Mouse (Mus musculus) kidney, postnatal 0 days (tissue): Measurements from ENCODE around the gene Rac1. TPM values are rescaled to one million over a fixed set of nuclear protein-coding genes. Genes with fewer than 3 reads are reported as not detected.
A peak's percentile ranks its signal among the peaks of the same experiment; 100 is the strongest.

ENCODE experiments used
- ATAC-seq: fragments of 200-750 bp; cut with Nextera tagmentation; replicated peaks from 2 replicates; pipeline ENCODE4 v1.8.0; 2017; ENCODE audit warnings: low read depth, moderate number of reproducible peaks, moderate TSS enrichment, moderate library complexity; ENCODE audit not compliant: low FRiP score
- DNase-seq: peaks from one replicate; pipeline ENCODE4 v3.0.0-alpha.2; 2016; ENCODE audit warnings: low spot score
- H3K27ac ChIP-seq: fragments of 300-500 bp; sonication (generic); 2 replicates; pipeline ENCODE4 v1.5.1; 2014; ENCODE audit warnings: mild to moderate bottlenecking
- H3K27me3 ChIP-seq: fragments of 300-500 bp; sonication (generic); 2 replicates; pipeline ENCODE4 v1.6.1; 2014; ENCODE audit warnings: low read length, mixed read lengths; ENCODE audit not compliant: insufficient read depth
- H3K36me3 ChIP-seq: fragments of 300-500 bp; sonication (generic); 2 replicates; pipeline ENCODE4 v1.6.1; 2014; ENCODE audit warnings: low read length, mixed read lengths; ENCODE audit not compliant: insufficient read depth
- H3K4me1 ChIP-seq: fragments of 300-500 bp; sonication (generic); replicated peaks from 2 replicates; pipeline ENCODE4 v1.6.1; 2014; ENCODE audit warnings: antibody characterized with exemption, low read length, mixed read lengths; ENCODE audit not compliant: insufficient read depth
- H3K4me2 ChIP-seq: fragments of 300-500 bp; sonication (generic); 2 replicates; pipeline ENCODE4 v1.6.1; 2014; ENCODE audit warnings: mild to moderate bottlenecking, low read length, moderate library complexity, mixed read lengths
- H3K4me3 ChIP-seq: fragments of 300-500 bp; sonication (generic); replicated peaks from 2 replicates; pipeline ENCODE4 v1.5.1; 2014; ENCODE audit warnings: low read depth, low read length
- H3K9ac ChIP-seq: fragments of 300-500 bp; sonication (generic); 2 replicates; pipeline ENCODE4 v1.6.1; 2014; ENCODE audit warnings: low read depth, low read length
- H3K9me3 ChIP-seq: fragments of 300-500 bp; sonication (generic); replicated peaks from 2 replicates; pipeline ENCODE4 v1.6.1; 2016; ENCODE audit warnings: low read length, inconsistent platforms, mixed read lengths
- CTCF ChIP-seq: IDR thresholded peaks from 2 replicates; pipeline ENCODE4 v1.5.1; 2016; ENCODE audit warnings: antibody characterized with exemption, low read depth, mild to moderate bottlenecking, moderate library complexity
- WGBS: fragments of 180-500 bp; shearing (Covaris S2); extraction: QIAGEN DNeasy Blood & Tissue Kit; methylation state at CpG from one replicate; pipeline ENCODE4 v1.1.7; 2014; 5-methylcytosine and 5-hydroxymethylcytosine counted together
- polyA plus RNA-seq: library from polyadenylated mRNA; unstranded; fragments of >200 nt; fragmentation: Nextera tagmentation; extraction: Ambion mirVana; gene quantifications from 2 replicates; pipeline ENCODE4 v1.2.1, GENCODE M21; 2015

The Rac1 gene
- polyA plus RNA-seq, 1 experiment from 2014 or later: 453 TPM

GRCm38 (mm10) chr5:143547866-143548265, 20.0 kb upstream of the Rac1 start:
- H3K4me2 ChIP-seq: peak overlapping the region; percentile 66
- no peak for DNase-seq
- no peak overlapping the region for H3K27ac ChIP-seq
- no peaks in the 10 kb centered on the region for H3K36me3 ChIP-seq
- no peaks in the 10 kb centered on the region for H3K27me3 ChIP-seq
- no peak for TF ChIP-seq CTCF
- no peak for ATAC-seq
- no peaks in the 10 kb centered on the region for H3K9me3 ChIP-seq
- H3K4me3 ChIP-seq: no peak overlapping the region
- H3K9ac ChIP-seq: no peak overlapping the region
- peaks cover 5% of the 10 kb centered on the region for H3K4me1 ChIP-seq
- 56% methylated on average over 10 of the region's 10 CpGs for WGBS

DNA sequence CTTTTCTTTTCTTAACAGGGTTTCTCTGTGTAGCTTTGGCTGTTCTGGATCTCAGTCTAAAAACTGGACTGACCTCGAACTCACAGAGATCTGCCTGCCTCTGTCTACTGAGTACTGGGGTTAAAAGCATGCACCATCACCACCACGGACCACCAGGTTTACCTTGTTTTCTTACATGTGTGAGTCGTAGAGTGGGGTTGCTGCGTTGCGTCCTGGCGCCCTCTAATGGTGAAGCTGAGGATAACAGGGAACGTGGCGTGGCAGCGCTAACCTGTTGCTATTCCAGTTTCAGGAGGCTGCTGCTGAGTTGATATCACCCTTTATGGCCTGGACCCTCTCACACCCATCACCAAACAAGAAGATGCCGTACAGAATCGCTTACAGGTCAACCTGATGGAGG, 19.5 kb upstream of the Rac1 start:
- WGBS: 7% methylated on average over 11 of the region's 11 CpGs
- TF ChIP-seq CTCF: peak; percentile 96
- H3K4me2 ChIP-seq: no peak overlapping the region

DNA sequence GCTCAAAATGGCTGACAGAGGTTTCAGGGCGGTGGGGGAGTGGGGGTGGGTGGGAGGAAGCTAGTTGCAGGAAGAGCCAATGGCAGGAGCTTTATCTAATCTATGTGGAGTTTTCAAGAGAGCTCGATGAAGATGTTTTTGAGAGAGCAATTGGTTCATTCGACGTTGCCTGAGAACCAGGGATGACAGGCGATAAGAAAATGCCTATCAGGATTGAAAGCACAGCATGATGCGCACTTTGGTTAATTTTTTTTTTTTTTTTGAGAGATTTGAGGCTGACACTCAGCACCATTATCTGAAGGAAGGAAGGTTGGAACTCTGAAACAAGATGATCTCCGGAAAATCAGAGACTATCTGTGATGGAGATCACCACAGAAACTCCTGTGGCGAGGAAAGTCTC, 11.3 kb upstream of the Rac1 start:
- no peaks in the 10 kb centered on the region for H3K36me3 ChIP-seq
- no peak overlapping the region for H3K27ac ChIP-seq
- TF ChIP-seq CTCF: no peak
- H3K4me3 ChIP-seq: no peak overlapping the region
- H3K9me3 ChIP-seq: no peaks in the 10 kb centered on the region
- no peak for DNase-seq
- WGBS: 88% methylated on average over 8 of the region's 8 CpGs
- H3K27me3 ChIP-seq: no peaks in the 10 kb centered on the region
- H3K4me1 ChIP-seq: no peaks in the 10 kb centered on the region
- H3K9ac ChIP-seq: no peak overlapping the region
- ATAC-seq: no peak
- no peak overlapping the region for H3K4me2 ChIP-seq

More for the DNA sequence above, 19.5 kb upstream of the Rac1 start:
- DNase-seq (peak; percentile 71), ATAC-seq (0 out of 2 replicates have a peak, but pooled peaks have one; percentile 5)
- H3K27ac ChIP-seq: no peak overlapping the region
- H3K36me3 ChIP-seq: no peaks in the 10 kb centered on the region
- no peak overlapping the region for H3K4me3 ChIP-seq
- H3K9ac ChIP-seq: no peak overlapping the region
- no peaks in the 10 kb centered on the region for H3K27me3 ChIP-seq
- H3K4me1 ChIP-seq: peaks cover 5% of the 10 kb centered on the region
- H3K9me3 ChIP-seq: no peaks in the 10 kb centered on the region

- Histone ChIP-seq H3K27me3 (no peaks in the 10 kb centered on the region), H3K9ac (no peak overlapping the region), H3K4me3 (no peak overlapping the region), H3K27ac (no peak overlapping the region), H3K4me2 (no peak overlapping the region), H3K36me3 (no peaks in the 10 kb centered on the region), H3K4me1 (no peaks in the 10 kb centered on the region), H3K9me3 (no peaks in the 10 kb centered on the region)
- WGBS: 35% methylated on average over 2 of the region's 2 CpGs
- no peak for TF ChIP-seq CTCF
- DNase-seq: no peak
- no peak for ATAC-seq
These were observed 9.2 kb upstream of the Rac1 start for GRCm38 (mm10) chr5:143537022-143537421.

DNA sequence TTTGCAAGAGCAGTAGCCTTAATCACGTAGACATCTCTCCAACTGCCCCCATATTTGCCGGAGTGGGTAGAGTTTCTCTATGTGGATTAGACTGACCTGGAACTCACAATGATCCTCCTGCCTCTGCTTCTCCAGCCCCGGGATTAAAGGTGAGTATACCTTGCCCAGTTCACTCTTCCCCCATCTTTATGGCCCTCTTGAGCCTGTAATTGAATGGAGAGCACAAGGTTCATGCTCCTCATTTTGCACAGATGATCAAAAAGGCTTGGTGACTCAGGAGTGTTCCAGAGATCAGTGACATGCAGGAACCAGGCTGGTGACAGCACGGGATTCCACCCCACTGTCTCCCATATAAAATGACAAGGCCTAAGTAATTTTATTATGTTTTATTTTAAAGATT, 7.1 kb upstream of the Rac1 start:
- Histone ChIP-seq H3K36me3 (no peaks in the 10 kb centered on the region), H3K27me3 (no peaks in the 10 kb centered on the region), H3K4me3 (no peak overlapping the region), H3K4me1 (no peaks in the 10 kb centered on the region), H3K9me3 (no peaks in the 10 kb centered on the region), H3K27ac (no peak overlapping the region), H3K4me2 (no peak overlapping the region), H3K9ac (no peak overlapping the region)
- no peak for TF ChIP-seq CTCF
- DNase-seq: no peak
- no peak for ATAC-seq
- WGBS: 73% methylated on average over 4 of the region's 4 CpGs

GRCm38 (mm10) chr5:143530715-143531114, 2.9 kb upstream of the Rac1 start:
- H3K4me1 ChIP-seq: peaks cover 7% of the 10 kb centered on the region
- H3K4me3 ChIP-seq: no peak overlapping the region
- H3K9ac ChIP-seq: no peak overlapping the region
- no peaks in the 10 kb centered on the region for H3K27me3 ChIP-seq
- no peak overlapping the region for H3K4me2 ChIP-seq
- H3K27ac ChIP-seq: no peak overlapping the region
- H3K9me3 ChIP-seq: no peaks in the 10 kb centered on the region
- ATAC-seq (no peak), DNase-seq (no peak)
- 57% methylated on average over 7 of the region's 7 CpGs for WGBS
- H3K36me3 ChIP-seq: no peaks in the 10 kb centered on the region
- no peak for TF ChIP-seq CTCF

- no peaks in the 10 kb centered on the region for H3K9me3 ChIP-seq
- 13% methylated on average over 7 of the region's 7 CpGs for WGBS
- peaks cover 19% of the 10 kb centered on the region for H3K4me1 ChIP-seq
- DNase-seq (no peak), ATAC-seq (0 out of 2 replicates have a peak, but pooled peaks have one; percentile 11)
- H3K9ac ChIP-seq: peak overlapping the region; percentile 100
- peak overlapping the region; percentile 100 for H3K4me3 ChIP-seq
- no peaks in the 10 kb centered on the region for H3K36me3 ChIP-seq
- peak overlapping the region; percentile 81 for H3K4me2 ChIP-seq
- TF ChIP-seq CTCF: no peak
- no peaks in the 10 kb centered on the region for H3K27me3 ChIP-seq
- peak overlapping the region; percentile 100 for H3K27ac ChIP-seq
These were observed 460 bp upstream of the Rac1 start for GRCm38 (mm10) chr5:143528308-143528683.
